Mouse (Mus musculus) stomach, postnatal 0 days (tissue): ENCODE results near the gene Gper1.

Experiments used
- CTCF ChIP-seq: IDR thresholded peaks from 2 replicates; pipeline ENCODE4 v1.5.1; 2016; ENCODE audit warnings: antibody characterized with exemption, low read depth, mild to moderate bottlenecking, moderate library complexity
- EP300 ChIP-seq: optimal IDR thresholded peaks from 2 replicates; pipeline ENCODE3; 2016; ENCODE audit warnings: antibody characterized with exemption

GRCm38 (mm10) chr5:139423026-139423865 is at the start of gene Gper1:
- TF ChIP-seq CTCF (0 out of 2 replicates have a peak, but pooled peaks have one; percentile 21), EP300 (no peak)
